Mouse (Mus musculus) megakaryocyte, embryonic 14.5 days (primary cell): ENCODE results near the gene Fam169a.

Experiments used
- FLI1 ChIP-seq: IDR thresholded peaks from 2 replicates; pipeline ENCODE4 v1.6.1; 2012; ENCODE audit warnings: low read length, inconsistent platforms, mixed read lengths
- GATA1 ChIP-seq: IDR thresholded peaks from 3 replicates; pipeline ENCODE4 v1.6.1; 2012; ENCODE audit warnings: mixed read lengths, low read length, inconsistent platforms, borderline replicate concordance

- TF ChIP-seq GATA1 (no peak), FLI1 (no peak)
Observed at GRCm38 (mm10) chr13:97057817-97058216, 9.3 kb upstream of the Fam169a start.
